Mouse (Mus musculus) lung, embryonic 14.5 days (tissue): Measurements from ENCODE around the gene Cyb561a3. TPM values are rescaled to one million over a fixed set of nuclear protein-coding genes. Genes with fewer than 3 reads are reported as not detected.
"Not testable (repeated sequence)": the region's sequence is repeated elsewhere in the genome, so short reads cannot be mapped to it uniquely, and the experiment has no call there.

Experiments
- ATAC-seq: fragments of 200-750 bp; cut with Nextera tagmentation; 2 replicates; pipeline ENCODE4 v1.8.0; 2017; ENCODE audit warnings: mild to moderate bottlenecking, moderate TSS enrichment, moderate library complexity; ENCODE audit not compliant: insufficient read depth
- DNase-seq: peaks from one replicate; pipeline ENCODE4 v3.0.0-alpha.2; 2015
- H3K27ac ChIP-seq: fragments of 300-500 bp; sonication (generic); 2 replicates; pipeline ENCODE4 v1.5.1; 2014; ENCODE audit warnings: low read depth, mild to moderate bottlenecking, moderate library complexity
- H3K27me3 ChIP-seq: fragments of 300-500 bp; sonication (generic); 2 replicates; pipeline ENCODE4 v1.6.1; 2014; ENCODE audit warnings: low read length, control low read depth; ENCODE audit not compliant: insufficient read depth
- H3K36me3 ChIP-seq: fragments of 300-500 bp; sonication (generic); 2 replicates; pipeline ENCODE4 v1.6.1; 2014; ENCODE audit warnings: control low read depth; ENCODE audit not compliant: insufficient read depth
- H3K4me1 ChIP-seq: fragments of 300-500 bp; sonication (generic); 2 replicates; pipeline ENCODE4 v1.6.1; 2014; ENCODE audit warnings: antibody characterized with exemption, control low read depth; ENCODE audit not compliant: insufficient read depth
- H3K4me2 ChIP-seq: fragments of 300-500 bp; sonication (generic); 2 replicates; pipeline ENCODE4 v1.6.1; 2014; ENCODE audit warnings: mild to moderate bottlenecking
- H3K4me3 ChIP-seq: fragments of 300-500 bp; sonication (generic); 2 replicates; pipeline ENCODE4 v1.5.1; 2014; ENCODE audit warnings: low read depth, low read length
- H3K9ac ChIP-seq: fragments of 300-500 bp; sonication (generic); 2 replicates; pipeline ENCODE4 v1.6.1; 2014
- H3K9me3 ChIP-seq: fragments of 300-500 bp; sonication (generic); 2 replicates; pipeline ENCODE4 v1.6.1; 2016; ENCODE audit warnings: low read depth, low read length, control low read depth
- CTCF ChIP-seq: IDR thresholded peaks from 2 replicates; pipeline ENCODE4 v1.5.1; 2016; ENCODE audit warnings: antibody characterized with exemption, low read depth
- WGBS: fragments of 180-500 bp; shearing (Covaris S2); extraction: QIAGEN DNeasy Blood & Tissue Kit; methylation state at CpG from one replicate; pipeline ENCODE4 v1.1.7; 2014; 5-methylcytosine and 5-hydroxymethylcytosine counted together
- polyA plus RNA-seq: library from polyadenylated mRNA; unstranded; fragments of >200 nt; fragmentation: Nextera tagmentation; extraction: Ambion mirVana; gene quantifications from 2 replicates; pipeline ENCODE4 v1.2.1, GENCODE M21; 2014

Gene Cyb561a3
- polyA plus RNA-seq, 1 experiment from 2014 or later: 18.0 TPM

GRCm38 (mm10) chr19:10557837-10558375, 19.1 kb upstream of the Cyb561a3 start:
- not testable (repeated sequence) for ATAC-seq, H3K27me3 ChIP-seq, DNase-seq, H3K27ac ChIP-seq, H3K9ac ChIP-seq, H3K4me3 ChIP-seq, H3K9me3 ChIP-seq, H3K4me2 ChIP-seq, H3K36me3 ChIP-seq, H3K4me1 ChIP-seq
- WGBS: 67% methylated on average over 4 of the region's 4 CpGs
- TF ChIP-seq CTCF: peak; percentile 9; the same call in 1 of the 2 replicates

DNA sequence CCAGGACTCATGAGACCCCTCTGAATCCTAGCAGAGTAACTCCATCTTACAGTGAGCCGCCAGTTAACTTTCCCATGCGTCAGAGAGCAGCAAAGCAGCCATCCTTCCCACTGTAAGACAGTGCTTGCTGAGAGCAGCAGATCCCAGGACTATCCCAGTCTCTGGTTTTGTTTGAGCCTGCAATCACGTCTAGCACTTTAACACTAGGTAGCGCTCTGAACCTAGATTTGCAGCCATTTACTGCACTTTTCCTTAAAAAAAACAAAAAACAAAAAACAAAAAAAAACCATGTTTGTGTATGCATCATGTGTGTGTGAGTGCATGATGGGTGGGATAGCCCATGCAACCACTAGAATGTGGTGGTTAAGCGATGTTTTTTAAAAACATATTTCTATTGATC, 16.9 kb upstream of the Cyb561a3 start:
- no peaks in the 10 kb centered on the region for H3K27me3 ChIP-seq
- H3K27ac ChIP-seq: no peak overlapping the region
- ATAC-seq (no peak), DNase-seq (peak; percentile 65)
- no peak overlapping the region for H3K4me2 ChIP-seq
- peak; percentile 38 for TF ChIP-seq CTCF
- no peak overlapping the region for H3K9ac ChIP-seq
- H3K4me1 ChIP-seq: 0 out of 2 replicates have a peak, but pooled peaks cover 6% of the 10 kb centered on the region
- H3K36me3 ChIP-seq: no peaks in the 10 kb centered on the region
- no peak overlapping the region for H3K4me3 ChIP-seq
- H3K9me3 ChIP-seq: no peaks in the 10 kb centered on the region
- WGBS: 29% methylated on average over 5 of the region's 5 CpGs

DNA sequence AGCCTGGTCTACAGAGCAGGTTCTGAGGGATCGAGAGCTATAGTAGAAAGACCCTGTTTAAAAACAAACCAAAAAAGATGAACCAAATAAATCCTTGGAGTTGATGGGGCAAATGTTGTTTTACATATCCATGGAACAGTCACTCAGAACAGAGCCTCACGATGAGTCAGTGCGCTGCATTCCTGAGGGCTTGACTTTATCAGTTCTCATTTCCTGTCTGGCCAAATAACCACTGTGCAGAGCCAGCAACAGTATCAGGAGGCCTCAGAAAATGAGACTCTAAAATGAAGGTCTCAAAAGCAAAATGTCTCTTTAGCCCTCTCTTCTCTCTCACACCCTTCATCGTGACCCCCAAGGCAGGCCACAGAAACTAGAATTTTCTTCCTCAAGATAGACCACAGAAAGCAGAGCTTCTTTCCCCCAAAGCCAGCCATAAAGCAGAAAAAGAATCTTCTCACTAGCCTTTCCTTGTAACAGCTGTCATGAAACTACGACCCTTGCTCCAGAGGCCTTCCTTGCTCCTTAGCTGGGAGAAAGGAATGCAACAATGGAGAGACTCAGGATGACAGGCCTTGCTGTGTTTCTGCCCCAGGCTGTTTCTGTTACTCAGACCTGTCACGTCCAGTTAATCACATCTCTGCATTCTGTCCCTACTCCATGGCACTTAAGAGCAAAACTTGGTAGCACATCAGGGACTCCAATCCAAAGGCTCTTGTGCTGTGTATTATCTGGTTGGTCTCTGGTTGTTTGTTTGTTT, 15.2 kb upstream of the Cyb561a3 start:
- Histone ChIP-seq H3K9me3 (no peaks in the 10 kb centered on the region), H3K36me3 (no peaks in the 10 kb centered on the region), H3K4me1 (no peaks in the 10 kb centered on the region), H3K27ac (peak overlapping the region; percentile 69; the same call in 1 of the 2 replicates), H3K4me3 (no peak overlapping the region), H3K9ac (no peak overlapping the region), H3K4me2 (no peak overlapping the region), H3K27me3 (no peaks in the 10 kb centered on the region)
- 39% methylated on average over 6 of the region's 6 CpGs for WGBS
- DNase-seq (peak; percentile 61), ATAC-seq (peak; percentile 71; the same call in 1 of the 2 replicates)
- TF ChIP-seq CTCF: no peak

GRCm38 (mm10) chr19:10562351-10562750, 14.6 kb upstream of the Cyb561a3 start:
- Histone ChIP-seq H3K9ac (no peak overlapping the region), H3K27ac (peak overlapping the region; percentile 69; the same call in 1 of the 2 replicates), H3K4me1 (no peaks in the 10 kb centered on the region), H3K4me2 (no peak overlapping the region), H3K9me3 (no peaks in the 10 kb centered on the region), H3K36me3 (no peaks in the 10 kb centered on the region), H3K4me3 (no peak overlapping the region), H3K27me3 (no peaks in the 10 kb centered on the region)
- DNase-seq (no peak), ATAC-seq (no peak)
- no peak for TF ChIP-seq CTCF
- 59% methylated on average over 5 of the region's 5 CpGs for WGBS

DNA sequence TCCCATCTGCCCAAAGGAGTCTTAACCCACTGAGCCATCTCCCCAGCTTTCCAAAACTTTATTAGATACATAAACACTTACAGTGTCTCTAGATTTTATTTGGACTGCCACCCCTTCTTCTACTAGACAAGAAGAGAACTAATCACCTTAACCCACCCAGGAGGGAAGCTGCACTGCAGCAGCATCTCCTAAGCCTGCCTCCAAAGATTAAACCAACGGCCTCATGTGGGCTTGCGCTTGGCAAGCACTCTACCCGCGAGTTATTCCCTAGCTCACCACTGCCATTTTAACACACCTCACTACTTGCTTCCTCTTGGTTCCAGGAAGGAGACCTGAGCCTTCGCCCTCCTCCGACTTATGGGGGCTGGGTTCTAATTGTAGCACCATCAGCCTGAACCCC, 12.7 kb upstream of the Cyb561a3 start:
- Histone ChIP-seq H3K27ac (no peak overlapping the region), H3K4me3 (no peak overlapping the region), H3K9me3 (no peaks in the 10 kb centered on the region), H3K36me3 (no peaks in the 10 kb centered on the region), H3K27me3 (no peaks in the 10 kb centered on the region), H3K4me1 (no peaks in the 10 kb centered on the region), H3K9ac (no peak overlapping the region), H3K4me2 (no peak overlapping the region)
- DNase-seq (no peak), ATAC-seq (no peak)
- TF ChIP-seq CTCF: no peak
- WGBS: 82% methylated on average over 6 of the region's 6 CpGs

GRCm38 (mm10) chr19:10565217-10565616, 11.8 kb upstream of the Cyb561a3 start:
- no peak for TF ChIP-seq CTCF
- ATAC-seq: no peak
- WGBS: 63% methylated on average over 4 of the region's 4 CpGs
- Histone ChIP-seq H3K9ac (no peak overlapping the region), H3K4me2 (no peak overlapping the region), H3K27me3 (no peaks in the 10 kb centered on the region), H3K9me3 (no peaks in the 10 kb centered on the region), H3K4me3 (no peak overlapping the region), H3K36me3 (peaks cover 6% of the 10 kb centered on the region; the same call in 1 of the 2 replicates), H3K4me1 (no peaks in the 10 kb centered on the region), H3K27ac (no peak overlapping the region)
- DNase-seq: no peak

DNA sequence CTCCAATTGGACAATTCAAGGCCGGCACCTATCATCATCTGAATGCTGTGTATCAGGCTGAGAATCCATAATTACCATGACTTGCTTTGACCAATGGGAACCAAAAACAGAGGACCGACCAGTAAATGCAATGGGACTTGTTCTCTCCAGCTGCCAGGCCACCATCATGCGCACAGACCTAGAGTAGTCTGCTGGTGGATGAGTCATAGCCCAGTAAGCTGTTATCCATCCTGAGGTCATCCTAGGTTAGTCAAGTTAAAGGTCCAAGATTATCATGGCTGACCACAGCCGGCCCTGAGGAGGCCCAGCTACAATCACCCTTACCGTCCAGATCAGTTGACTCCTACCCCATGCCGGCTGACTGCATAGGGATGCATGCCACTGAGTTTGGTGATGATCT, 7.3 kb upstream of the Cyb561a3 start:
- DNase-seq (no peak), ATAC-seq (no peak)
- Histone ChIP-seq H3K27ac (no peak overlapping the region), H3K4me2 (no peak overlapping the region), H3K9ac (no peak overlapping the region), H3K9me3 (no peaks in the 10 kb centered on the region), H3K4me1 (no peaks in the 10 kb centered on the region), H3K4me3 (no peak overlapping the region), H3K36me3 (peaks cover 42% of the 10 kb centered on the region), H3K27me3 (no peaks in the 10 kb centered on the region)
- no peak for TF ChIP-seq CTCF
- WGBS: 93% methylated on average over 6 of the region's 6 CpGs
